Mouse (Mus musculus) liver (tissue): Measurements from ENCODE around the gene Dusp13.

Source experiments
- DNase-seq: peaks from one replicate; pipeline ENCODE4 v3.0.0-alpha.2; 2020; ENCODE audit warnings: mixed read lengths

The Dusp13 gene

DNA sequence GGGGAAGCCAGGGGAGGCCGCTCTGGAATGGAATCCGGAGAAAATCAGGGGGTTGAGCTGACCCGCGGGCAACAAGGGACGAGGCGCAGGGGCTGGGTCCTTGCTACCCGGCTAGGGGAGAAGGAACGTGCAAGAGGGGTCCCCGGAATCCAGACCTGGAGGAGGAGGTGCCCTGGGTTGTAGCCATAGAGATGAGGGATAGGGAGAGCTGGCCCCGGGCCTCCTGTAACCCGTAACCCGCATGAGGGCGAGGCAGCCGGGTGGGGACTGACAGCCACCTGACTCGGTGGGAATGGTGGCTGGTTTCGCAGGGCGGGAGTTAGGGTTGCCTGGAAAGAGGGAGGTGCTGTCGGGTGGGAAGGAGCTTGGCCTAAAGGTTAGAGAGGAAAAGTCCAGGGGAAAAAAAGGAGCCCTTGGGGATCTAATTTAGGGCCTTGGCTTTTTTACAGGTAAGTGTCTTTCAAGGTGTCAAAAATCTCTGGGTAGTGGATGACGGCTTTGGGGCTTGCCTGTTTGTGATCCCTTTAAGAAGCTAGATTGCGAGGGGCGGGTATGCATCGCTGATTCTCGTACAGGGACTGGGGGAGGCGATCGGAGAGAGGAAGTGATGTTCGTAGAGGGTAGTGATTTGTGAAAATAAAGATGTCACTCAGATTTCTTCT is at the start of gene Dusp13:
TSS of gene Dusp13 (minus strand) at position 301 of the 662 bp plus-strand sequence.
- peak; percentile 82 for DNase-seq

DNA sequence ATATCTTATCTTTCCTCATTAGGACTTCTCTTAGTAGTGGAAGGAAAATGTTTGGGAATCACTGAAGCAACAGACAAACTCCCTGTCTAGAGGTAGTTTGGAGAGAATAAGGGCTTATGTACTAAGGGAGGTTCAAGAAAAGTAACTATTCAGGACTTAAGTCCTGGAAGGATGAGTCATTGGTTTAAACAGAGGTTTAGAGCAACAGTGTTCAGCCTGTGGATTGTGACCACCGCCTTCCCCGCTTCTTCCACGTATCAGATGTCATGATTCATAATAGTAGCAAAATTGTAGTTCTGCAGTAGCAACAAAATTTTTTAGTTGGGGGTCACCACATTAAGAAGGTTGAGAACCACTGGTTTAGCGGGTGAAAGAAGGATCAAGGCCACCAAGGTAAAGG is 49.7 kb upstream of the Dusp13 start:
- no peak for DNase-seq

DNA sequence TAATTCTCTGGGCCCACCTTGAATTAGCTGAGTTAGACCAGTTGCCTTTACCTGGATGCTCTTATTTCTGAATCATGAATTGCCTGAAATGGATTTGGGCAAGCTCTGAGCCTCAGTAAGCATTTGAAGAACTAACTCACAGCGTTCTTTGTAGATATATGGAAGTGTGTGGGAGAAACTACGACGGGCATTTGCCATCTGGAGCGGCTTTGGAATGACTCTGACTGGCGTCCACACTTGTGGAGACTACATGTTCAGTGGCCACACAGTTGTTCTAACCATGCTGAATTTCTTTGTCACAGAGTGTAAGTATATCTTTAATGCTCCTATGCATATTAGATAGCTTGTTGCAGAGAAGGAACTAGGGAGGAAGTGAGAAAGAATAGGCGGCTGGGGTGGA is 41.3 kb upstream of the Dusp13 start:
- DNase-seq: no peak

DNA sequence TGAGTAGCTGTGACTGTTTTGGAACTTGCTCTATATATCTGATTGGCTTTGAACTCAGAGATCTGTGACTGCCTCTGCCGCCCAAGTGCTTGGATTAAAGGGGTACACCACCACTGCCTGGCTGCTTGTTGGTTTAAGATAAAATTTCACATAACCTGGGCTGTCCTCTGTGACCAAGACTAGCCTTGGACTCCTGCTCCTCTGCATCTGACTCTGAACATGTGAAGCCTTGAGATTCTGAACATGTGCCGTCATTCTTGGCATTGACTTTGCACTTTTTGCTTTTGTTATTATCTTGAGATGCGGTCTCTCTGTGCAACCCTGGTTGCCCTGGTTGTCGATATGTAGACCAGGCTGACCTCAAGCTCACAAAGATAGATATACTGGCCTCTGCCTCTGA is 40.7 kb upstream of the Dusp13 start:
- DNase-seq: no peak

DNA sequence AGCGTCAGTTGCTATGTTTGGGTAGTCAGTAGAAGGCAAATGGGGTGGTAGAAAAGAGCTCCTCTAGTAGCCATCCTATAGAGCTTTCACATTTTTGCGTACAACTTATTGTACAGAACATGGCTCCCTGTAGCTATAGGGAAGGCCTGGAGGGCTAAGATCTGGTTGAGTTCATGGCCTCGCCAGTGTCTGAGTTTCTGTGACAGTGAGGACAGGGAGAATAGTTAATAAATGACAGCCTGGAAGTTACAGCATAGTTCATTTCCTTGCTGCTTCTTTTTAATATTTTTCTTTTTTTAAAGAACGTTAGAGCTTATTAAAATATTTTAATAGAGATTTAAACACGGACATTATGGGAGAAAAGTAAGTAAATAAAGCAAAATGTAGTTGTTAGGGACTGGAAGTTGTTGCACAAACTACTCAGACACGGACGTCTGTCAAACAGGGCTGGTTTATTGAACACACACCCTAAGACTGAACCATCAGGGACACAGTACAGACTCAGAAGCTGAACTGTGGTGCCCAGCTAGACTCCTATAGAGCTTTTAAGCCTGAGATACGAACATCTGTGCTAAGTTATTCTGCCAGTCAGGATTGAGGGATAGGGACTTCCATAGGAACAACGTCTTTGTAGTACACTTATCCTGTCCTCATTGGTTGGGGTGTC is 39.7 kb upstream of the Dusp13 start:
- no peak for DNase-seq

DNA sequence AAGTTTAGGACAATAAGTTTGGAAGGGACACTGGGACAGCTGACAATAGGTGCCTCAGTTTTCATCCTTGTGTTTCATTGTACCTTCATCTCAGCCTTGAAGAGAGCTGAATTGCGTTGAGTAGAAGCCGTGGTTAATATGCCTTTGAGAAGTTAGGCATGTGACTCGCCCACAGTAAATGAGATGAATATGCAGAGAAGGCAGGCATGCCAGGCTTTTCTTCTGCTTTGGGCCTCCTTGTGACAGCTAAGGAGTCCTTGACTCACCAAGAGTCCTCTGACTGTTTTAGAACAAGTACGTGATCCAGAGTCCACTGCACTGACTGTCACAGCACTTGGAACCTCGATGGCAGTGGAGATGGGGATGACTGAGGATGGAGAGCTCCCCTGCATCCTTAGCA is 37.1 kb upstream of the Dusp13 start:
- no peak for DNase-seq

DNA sequence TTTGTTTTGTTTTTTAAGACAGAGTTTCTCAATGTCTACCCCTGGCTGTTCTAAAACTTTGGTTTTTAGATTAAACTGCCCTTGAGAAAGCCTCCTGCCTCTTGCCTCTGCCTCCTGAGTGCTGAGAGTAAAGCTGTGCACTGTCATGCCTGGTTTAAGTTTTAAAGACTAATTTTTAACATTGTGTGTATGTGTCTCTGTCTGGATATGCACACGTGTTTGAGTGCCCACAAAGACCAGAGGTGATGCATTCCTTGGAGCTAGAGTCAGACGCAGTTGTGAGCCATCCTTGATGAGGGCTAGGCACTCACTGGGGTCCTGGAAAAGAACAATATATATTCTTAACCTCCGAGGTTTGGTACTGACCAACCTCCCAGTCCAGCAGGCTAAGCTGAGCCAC is 36.4 kb upstream of the Dusp13 start:
- DNase-seq: no peak

DNA sequence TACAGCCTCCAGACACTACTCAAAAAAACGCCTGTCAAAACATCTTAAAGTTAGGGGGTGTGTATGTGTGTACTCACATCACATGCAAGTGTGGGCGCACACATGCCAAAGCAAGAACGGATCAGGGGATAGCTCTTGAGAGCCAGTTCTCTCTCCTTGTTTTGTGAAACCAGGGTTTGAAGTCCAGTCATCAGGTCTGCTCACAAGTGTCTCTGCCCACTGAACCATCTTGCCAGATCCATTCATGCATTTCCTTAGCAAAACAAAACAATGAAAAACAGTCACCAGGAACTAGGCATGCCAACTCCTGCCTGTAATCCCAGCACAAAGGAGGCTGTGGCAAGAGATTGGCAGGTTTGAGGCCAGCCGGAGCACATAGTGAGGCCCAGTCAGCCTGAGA is 35.5 kb upstream of the Dusp13 start:
- no peak for DNase-seq

DNA sequence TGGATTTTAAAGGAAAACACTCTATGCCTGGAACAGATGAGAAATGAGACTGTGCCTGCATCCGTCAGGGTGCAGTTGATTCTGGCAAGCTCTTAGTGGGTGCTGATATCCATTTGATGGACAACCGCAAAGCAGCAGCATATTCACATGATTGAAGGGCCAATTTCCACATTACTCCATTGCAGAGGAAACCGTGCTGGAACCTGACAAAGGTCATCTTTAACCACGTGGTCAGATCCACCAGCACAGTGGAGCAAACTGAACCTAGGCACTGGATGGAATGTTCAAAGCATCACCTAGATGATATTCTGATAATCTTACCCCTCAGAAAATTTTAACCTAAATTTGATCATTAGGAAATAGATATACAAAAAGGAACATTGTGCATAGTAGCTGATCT is 25.2 kb upstream of the Dusp13 start:
- DNase-seq: no peak

DNA sequence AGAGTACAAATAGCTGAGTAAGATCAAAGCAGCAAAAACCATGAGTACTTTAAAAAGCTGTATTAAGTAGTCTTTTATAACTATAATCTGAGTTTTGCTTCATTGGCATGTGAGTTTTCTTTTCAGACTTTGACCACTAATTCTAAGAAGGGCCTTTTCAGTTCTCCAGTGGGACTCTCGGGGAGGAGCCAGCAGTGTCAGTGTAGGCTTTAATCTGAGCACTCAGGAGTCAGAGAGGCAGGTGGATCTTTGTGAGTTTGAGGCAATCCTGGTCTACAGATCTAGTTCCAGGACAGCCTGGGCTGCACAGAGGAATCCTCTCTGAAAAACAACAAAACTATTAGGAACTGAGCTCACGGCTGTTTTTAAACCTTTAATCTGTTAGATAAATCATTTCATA is 23.0 kb upstream of the Dusp13 start:
- DNase-seq: no peak

DNA sequence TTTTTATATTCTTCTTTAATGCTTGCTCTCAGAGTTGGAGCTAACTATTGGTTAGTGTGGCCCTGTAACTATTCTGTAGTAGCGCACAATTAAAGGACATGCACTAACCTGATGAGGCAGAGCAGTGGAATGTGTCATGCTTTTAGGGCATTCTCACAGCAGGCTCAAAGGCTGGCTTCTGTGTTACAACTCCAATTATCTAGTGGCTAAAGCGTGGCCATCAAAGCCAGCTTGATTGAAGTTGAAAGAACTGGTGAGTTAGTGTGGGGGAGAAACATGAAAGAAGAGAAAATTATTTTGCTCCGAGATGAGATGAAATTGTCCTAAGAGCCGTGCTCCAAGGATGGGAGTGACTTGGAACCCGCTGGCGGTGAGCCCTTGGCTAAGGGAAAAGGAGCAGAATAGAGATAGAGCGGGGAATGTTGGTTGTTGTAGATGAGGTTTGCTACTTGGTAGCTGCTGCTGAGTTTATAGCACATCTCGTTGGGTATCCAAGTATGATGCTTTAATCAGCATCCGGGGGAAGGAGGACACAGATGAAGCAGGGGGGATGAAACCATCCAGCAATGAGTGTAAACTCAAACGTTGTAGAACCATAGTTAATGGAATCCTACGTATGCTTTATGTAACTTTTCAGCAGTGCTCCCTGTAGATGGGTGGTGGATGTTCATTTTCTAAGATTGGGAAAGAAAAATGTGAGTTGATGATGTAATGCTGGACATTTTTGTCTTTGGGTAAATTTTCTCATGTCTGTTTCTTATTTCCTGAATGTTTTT is 21.7 kb upstream of the Dusp13 start:
- DNase-seq: no peak

DNA sequence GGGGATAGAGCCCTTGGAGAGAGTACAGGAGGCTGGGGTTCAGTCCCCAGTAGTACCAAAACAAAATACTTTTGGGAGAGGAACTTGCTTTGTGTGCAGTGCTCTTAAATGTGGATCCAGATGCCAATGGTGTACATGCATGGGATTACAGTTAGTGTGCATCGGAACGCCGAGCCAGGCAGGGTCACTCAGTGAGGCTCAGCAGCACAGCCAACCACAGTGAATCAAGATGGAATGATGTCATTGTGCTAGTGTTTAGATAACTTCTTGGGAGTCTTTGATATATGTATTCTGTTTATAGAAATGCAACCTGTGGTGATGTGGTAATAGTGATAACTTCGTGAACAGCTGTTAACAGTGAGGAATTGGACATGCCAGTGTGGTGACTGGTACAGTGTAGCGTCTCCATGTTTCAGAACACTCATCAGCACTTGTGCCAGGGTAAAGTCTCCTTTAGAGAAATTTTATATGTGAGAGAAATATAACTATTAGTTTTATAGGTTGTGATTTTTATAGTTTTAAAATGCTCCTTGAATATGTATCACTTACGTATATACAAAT is 15.5 kb upstream of the Dusp13 start:
- no peak for DNase-seq

DNA sequence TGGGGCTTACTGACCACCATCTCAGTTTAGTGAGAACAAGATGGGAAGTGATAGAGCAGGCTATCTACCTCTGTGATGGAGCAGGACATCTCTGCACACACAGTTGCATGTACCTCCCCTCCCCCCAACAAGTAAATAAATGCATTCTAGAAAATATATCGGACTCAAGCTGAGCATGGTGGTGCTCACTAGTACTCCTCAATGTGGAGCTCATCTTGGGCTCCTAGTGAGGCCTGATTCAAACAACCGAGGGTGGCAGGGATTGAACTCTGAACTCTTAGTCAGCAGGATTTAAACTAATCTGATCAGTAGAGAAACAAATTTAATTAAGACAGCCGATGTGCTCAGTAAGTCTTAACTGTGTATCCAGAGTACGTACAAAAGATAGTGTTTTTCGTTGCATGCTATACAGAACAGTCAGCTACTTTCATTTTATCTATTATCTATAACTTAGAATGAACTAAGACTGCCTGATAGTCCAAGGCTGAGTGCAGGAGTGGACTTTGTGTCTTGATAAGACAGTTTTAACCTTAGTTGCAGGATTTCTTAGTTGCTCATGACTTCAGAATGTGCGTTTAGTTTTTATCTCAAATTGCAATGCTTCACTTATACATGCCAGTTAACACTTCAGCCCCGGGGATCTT is 14.9 kb upstream of the Dusp13 start:
- DNase-seq: no peak

DNA sequence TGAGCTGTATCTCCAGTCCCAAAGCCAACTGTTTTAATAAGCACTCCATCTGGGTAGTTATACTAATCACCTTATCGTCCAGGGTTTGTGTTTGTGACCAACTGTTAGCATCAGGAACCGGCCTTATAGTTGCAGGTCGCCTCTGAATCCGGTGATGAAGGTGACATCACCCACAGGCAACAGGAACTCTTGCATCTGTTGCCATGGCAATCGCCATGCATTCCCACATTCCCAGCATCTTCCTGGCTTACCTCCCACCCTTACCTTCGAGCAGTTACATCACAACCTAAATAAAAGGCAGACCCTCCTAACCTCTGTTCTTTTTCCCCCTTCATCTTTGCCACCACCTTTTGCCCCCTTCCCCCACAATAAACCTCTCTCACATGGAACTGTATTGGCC is 13.7 kb upstream of the Dusp13 start:
- DNase-seq: no peak

DNA sequence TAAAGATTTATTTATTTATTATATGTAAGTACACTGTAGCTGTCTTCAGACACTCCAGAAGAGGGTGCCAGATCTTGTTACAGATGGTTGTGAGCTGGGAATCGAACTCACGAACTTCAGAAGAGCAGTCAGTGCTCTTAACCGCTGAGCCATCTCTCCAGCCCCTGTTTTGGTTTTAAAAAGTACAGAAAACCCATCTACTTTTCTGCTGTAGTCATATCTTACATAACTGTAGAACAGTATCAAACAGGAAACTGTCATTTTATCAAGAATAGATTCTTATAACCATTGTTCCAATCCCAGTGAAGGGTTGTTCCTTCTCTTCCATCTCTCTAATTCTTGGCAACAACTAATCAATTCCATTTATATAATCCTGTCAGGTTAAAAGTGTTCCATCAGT is 12.8 kb upstream of the Dusp13 start:
- no peak for DNase-seq

DNA sequence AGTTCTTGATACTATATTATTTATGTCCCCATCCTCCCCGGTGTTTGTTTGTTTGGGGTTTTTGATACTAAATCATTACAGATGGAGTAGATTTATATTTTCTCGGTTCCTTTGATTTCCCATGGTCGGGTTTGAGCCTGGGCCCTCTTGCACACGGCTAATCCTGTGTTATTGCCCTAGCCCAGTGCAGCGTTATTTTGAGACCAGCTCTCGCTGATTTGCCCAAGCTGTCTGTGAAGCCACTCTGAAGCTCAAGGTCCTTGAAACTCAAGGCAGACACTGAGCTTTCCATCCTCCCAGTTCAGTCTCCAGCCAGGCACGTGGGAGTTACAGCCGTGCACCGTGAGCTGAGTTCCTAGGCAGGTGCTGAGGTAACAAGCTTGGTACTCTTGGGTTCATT is 10.6 kb upstream of the Dusp13 start:
- DNase-seq: no peak

DNA sequence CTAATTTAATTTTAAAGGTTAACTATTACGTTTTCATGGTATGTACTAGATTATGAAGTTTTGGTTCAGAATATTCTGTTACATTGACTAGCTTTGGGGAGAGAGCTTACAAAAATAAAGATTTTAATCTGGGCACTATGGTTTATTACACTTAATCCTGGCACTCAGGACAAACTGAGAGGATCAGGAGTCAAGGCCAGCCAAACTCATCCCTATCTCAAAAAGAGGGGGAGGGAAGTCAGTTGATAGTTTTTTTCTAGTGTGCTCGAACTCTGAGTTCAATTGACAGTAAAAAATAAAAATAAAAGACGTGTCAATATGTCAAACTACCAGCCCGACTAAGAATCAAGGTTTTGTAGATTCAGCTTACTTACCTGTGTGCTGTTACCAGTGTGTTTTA is 2.4 kb upstream of the Dusp13 start:
- DNase-seq: no peak

DNA sequence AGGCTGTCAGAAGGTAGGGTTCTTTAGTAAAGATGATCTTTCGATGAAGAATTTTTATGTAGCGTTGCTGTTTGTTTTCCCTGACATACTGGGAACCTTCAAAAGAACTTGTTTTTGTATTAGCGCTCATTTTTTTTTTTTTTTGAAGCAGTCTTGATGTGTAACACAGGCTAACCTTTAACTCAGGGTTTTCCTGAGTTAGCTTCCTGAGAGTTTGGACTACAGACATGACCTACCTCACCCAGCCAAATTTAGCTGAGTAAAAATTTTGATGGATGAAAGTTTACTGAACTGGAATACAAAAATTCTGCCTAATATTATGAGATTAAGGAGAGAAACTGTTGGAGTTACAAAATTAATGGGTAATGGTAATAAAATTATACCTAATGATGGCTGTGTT is 1.4 kb upstream of the Dusp13 start:
- no peak for DNase-seq

DNA sequence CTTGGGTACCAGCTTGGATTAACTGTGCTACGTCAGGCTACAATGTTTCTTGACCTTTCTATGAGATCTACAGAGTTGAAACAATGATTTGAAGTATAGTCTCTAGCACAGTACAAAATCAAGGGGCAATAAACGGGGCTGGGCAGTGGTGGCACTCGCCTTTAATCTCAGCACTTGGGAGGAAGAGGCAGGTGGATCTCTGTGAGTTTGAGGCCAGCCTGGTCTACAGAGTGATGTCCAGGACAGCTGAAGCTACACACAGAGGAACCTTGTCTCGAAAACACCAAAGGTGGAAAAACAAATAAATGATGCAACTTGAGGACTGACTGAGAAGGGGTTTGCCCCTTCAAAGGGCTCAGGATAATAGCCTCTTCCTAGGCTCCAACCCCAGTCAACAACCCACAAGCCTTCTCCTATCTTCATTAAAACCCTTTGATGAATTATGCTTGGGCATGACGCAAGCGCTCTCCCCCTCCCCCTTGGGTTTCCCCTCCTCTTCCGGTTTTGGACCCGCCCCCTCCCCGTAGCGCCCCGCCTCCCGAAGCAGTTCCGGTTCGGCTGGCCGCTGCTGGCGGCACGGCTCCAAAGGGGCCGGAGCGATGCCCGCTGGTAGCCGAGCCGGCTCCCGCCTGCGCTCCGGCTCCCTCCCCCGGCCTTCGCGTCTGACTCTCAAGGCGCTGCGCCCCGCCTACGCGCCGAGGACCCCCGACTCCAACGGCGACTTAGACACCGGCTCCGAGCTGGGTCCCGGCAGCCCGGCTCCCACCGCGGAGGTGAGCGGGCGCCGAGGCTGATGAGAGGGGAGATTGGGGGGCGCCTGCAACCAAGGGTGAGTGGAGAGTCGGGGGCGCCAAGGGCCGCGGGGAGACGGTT is 737 bp downstream of the Dusp13 start, which contains the start of gene Samd8:
TSS of gene Samd8 (plus strand) at position 524 of the 873 bp plus-strand sequence.
- DNase-seq: peak; percentile 93

DNA sequence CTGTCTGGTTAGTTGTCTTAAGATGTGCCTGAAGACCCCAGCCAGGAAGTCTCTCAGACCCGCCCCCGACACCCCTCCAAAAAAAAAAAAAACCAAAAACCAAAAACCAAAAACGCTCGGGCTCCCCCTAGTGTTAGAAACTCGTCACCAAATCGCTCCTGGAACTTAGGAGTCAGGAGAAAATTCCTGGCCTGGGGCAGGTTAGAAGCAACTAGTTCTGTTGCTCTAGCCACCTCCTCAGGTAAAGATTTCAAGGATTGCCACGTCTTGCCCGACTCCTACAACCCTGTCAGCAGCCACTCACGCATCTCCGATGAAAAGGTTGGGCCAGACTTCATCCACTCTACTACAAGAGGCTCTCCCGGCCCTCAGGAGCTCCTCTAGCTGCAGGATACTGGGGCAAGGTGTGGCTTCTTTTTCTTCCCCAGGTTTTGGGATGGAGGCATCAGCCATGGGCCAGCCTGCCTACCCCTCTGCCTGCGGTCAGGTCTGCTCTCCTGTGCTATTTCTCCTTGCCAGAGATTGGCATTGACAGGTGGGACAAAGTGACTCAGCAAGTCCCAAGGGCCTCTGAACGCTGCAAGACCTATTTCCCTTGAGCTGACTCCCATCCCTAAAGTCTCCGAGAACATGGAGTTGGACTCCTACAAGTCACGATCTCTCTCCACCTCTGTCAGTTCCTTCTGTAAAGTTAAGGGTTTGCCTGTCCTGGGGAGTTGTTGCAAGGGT is 2.7 kb downstream of the Dusp13 start:
- peak; percentile 28 for DNase-seq

DNA sequence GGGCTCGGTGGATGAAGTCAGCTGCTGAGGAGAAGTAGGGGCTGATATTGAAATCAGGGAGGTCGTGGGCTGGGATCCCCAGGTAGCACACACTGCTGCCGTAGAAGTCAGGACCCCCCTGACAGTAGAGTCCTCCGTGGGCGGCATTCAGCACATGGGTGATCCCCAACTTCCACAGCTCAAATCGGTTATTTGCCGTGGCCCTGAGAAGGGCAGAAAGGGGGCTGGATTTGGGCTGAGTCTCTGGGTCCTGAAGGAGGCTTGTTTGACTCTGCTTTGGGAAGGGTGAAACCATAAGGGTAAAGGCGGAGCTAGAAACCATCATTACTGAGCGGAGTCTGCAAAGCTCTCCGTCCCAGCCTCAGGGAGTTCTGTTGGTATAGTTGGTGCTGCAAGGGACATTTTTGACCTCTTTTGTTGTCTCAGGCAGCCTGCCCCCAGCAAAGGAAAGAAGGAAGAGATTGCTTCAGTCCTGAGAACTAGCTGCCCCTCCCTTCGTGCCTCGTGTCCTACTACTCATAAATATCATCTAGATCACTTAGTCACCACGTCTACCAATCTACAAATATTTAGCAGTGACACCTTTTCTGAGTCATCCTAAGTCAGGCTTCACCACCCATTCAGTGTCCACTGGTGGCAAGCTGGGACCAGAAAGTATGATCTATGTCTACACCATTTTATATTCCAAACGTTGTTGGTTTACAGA is 3.4 kb downstream of the Dusp13 start:
- DNase-seq: peak; percentile 2
